Mouse (Mus musculus): ENCODE data around the gene Ahsa1. TPM values are rescaled to one million over a fixed set of nuclear protein-coding genes. Genes with fewer than 3 reads are reported as not detected.
A peak's percentile ranks its signal among the peaks of the same experiment; 100 is the strongest.
"Not testable (repeated sequence)": the region's sequence is repeated elsewhere in the genome, so short reads cannot be mapped to it uniquely, and the experiment has no call there.

Gene Ahsa1
- total and polyA plus RNA-seq, 3 experiments: 74.5 to 153 (median 138) TPM

- no peak overlapping the region for H3K4me3 ChIP-seq
These were observed 5.7 kb upstream of the Ahsa1 start for GRCm38 (mm10) chr12:87260562-87260961.

GRCm38 (mm10) chr12:87265444-87265843, 835 bp upstream of the Ahsa1 start:
- DNase-seq: no peak
- Histone ChIP-seq H3K27ac (peak overlapping the region; percentile 93), H3K79me2 (replicated peaks; ENCODE audit: control insufficient read depth, insufficient read depth, low read length) (no peaks in the 10 kb centered on the region; the same call in 1 of the 2 replicates), H3K4me1 (ENCODE audit: control insufficient read depth, insufficient read depth, low read length) (peaks cover 2% of the 10 kb centered on the region), H3K36me3 (ENCODE audit: control insufficient read depth, insufficient read depth, low read length) (peaks cover 4% of the 10 kb centered on the region), H3K9ac (ENCODE audit: low read depth, low read length) (peak overlapping the region; percentile 93), H3K4me3 (peak overlapping the region; percentile 74), H3K27me3 (ENCODE audit: control insufficient read depth, insufficient read depth, low read length) (no peaks in the 10 kb centered on the region)
- no peak for TF ChIP-seq CTCF (IDR thresholded peaks at IDR 0.05)
- TF ChIP-seq EP300 (IDR thresholded peaks at IDR 0.05; ENCODE audit: insufficient read depth, low read depth, low read length): no peak
- no peak for TF ChIP-seq POLR2A (IDR thresholded peaks at IDR 0.05; ENCODE audit: insufficient read depth, low read depth, low read length)
- 10% methylated on average over 11 of the region's 11 CpGs for WGBS
- intact Hi-C loops (cut with DNase I): loop anchor here (5.0 kb wide), 1 partner anchor 147 kb away; no protein-coding TSS in a partner anchor

More at GRCm38 (mm10) chr12:87260562-87260961, 5.7 kb upstream of the Ahsa1 start:
- Histone ChIP-seq H3K9ac (ENCODE audit: low read depth, low read length) (no peak overlapping the region), H3K27me3 (ENCODE audit: control insufficient read depth, insufficient read depth, low read length) (no peaks in the 10 kb centered on the region), H3K36me3 (ENCODE audit: control insufficient read depth, insufficient read depth, low read length) (no peaks in the 10 kb centered on the region), H3K79me2 (replicated peaks; ENCODE audit: control insufficient read depth, insufficient read depth, low read length) (no peaks in the 10 kb centered on the region), H3K4me1 (ENCODE audit: control insufficient read depth, insufficient read depth, low read length) (no peaks in the 10 kb centered on the region), H3K27ac (no peak overlapping the region)
- DNase-seq: no peak
- TF ChIP-seq POLR2A (IDR thresholded peaks at IDR 0.05; ENCODE audit: insufficient read depth, low read depth, low read length) (no peak), CTCF (IDR thresholded peaks at IDR 0.05) (no peak), EP300 (IDR thresholded peaks at IDR 0.05; ENCODE audit: insufficient read depth, low read depth, low read length) (no peak)
- WGBS: 96% methylated on average over 8 of the region's 8 CpGs
- intact Hi-C loops (cut with DNase I): no loop called here

GRCm38 (mm10) chr12:87266827-87267603, 736 bp downstream of the Ahsa1 start:
- intact Hi-C loops (cut with DNase I): loop anchor here (1.0 to 5.0 kb wide), 2 partner anchors 120 to 145 kb away; partner anchors contain the start of genes Gstz1 and Pomt2
- no peaks in the 10 kb centered on the region for H3K27me3 ChIP-seq (ENCODE audit: control insufficient read depth, insufficient read depth, low read length)
- no peak for DNase-seq
- peak overlapping the region; percentile 92 for H3K9ac ChIP-seq (ENCODE audit: low read depth, low read length)
- H3K4me1 ChIP-seq (ENCODE audit: control insufficient read depth, insufficient read depth, low read length): peaks cover 2% of the 10 kb centered on the region
- no peaks in the 10 kb centered on the region; the same call in 1 of the 2 replicates for H3K79me2 ChIP-seq (replicated peaks; ENCODE audit: control insufficient read depth, insufficient read depth, low read length)
- peak overlapping the region; percentile 74 for H3K4me3 ChIP-seq
- WGBS: under 1% methylated on average over 31 of the region's 31 CpGs
- TF ChIP-seq EP300 (IDR thresholded peaks at IDR 0.05; ENCODE audit: insufficient read depth, low read depth, low read length) (no peak), CTCF (IDR thresholded peaks at IDR 0.05) (no peak), POLR2A (IDR thresholded peaks at IDR 0.05; ENCODE audit: insufficient read depth, low read depth, low read length) (no peak)
- peaks cover 4% of the 10 kb centered on the region for H3K36me3 ChIP-seq (ENCODE audit: control insufficient read depth, insufficient read depth, low read length)
- peak overlapping the region; percentile 93 for H3K27ac ChIP-seq

- 14% methylated on average over 4 of the region's 4 CpGs for WGBS
- Histone ChIP-seq H3K4me1 (ENCODE audit: control insufficient read depth, insufficient read depth, low read length) (peaks cover 2% of the 10 kb centered on the region), H3K27ac (no peak overlapping the region), H3K4me3 (no peak overlapping the region; the same call in 1 of the 2 replicates), H3K9ac (ENCODE audit: low read depth, low read length) (0 out of 2 replicates have a peak overlapping the region, but pooled peaks have one; percentile 10), H3K79me2 (replicated peaks; ENCODE audit: control insufficient read depth, insufficient read depth, low read length) (no peaks in the 10 kb centered on the region; the same call in 1 of the 2 replicates), H3K36me3 (ENCODE audit: control insufficient read depth, insufficient read depth, low read length) (peaks cover 4% of the 10 kb centered on the region), H3K27me3 (ENCODE audit: control insufficient read depth, insufficient read depth, low read length) (no peaks in the 10 kb centered on the region)
- TF ChIP-seq POLR2A (IDR thresholded peaks at IDR 0.05; ENCODE audit: insufficient read depth, low read depth, low read length) (no peak), CTCF (IDR thresholded peaks at IDR 0.05) (peak; percentile 59)
- no peak for DNase-seq
- intact Hi-C loops (cut with DNase I): loop anchor here (2.0 to 5.0 kb wide), 2 partner anchors 65 to 145 kb away; no protein-coding TSS in a partner anchor
These were observed 1.4 kb downstream of the Ahsa1 start for GRCm38 (mm10) chr12:87267682-87268081.

- Histone ChIP-seq H3K36me3 (ENCODE audit: control insufficient read depth, insufficient read depth, low read length) (no peaks in the 10 kb centered on the region), H3K27ac (no peak overlapping the region), H3K9ac (ENCODE audit: low read depth, low read length) (no peak overlapping the region), H3K4me3 (no peak overlapping the region), H3K4me1 (ENCODE audit: control insufficient read depth, insufficient read depth, low read length) (peaks cover 2% of the 10 kb centered on the region; the same call in 1 of the 2 replicates), H3K79me2 (replicated peaks; ENCODE audit: control insufficient read depth, insufficient read depth, low read length) (no peaks in the 10 kb centered on the region), H3K27me3 (ENCODE audit: control insufficient read depth, insufficient read depth, low read length) (no peaks in the 10 kb centered on the region)
- TF ChIP-seq EP300 (IDR thresholded peaks at IDR 0.05; ENCODE audit: insufficient read depth, low read depth, low read length) (no peak), CTCF (IDR thresholded peaks at IDR 0.05) (no peak), POLR2A (IDR thresholded peaks at IDR 0.05; ENCODE audit: insufficient read depth, low read depth, low read length) (no peak)
- WGBS: 84% methylated on average over 9 of the region's 9 CpGs
- no peak for DNase-seq
- intact Hi-C loops (cut with DNase I): loop anchor here (5.0 kb wide), 1 partner anchor 143 kb away; no protein-coding TSS in a partner anchor
These were observed 8.9 kb downstream of the Ahsa1 start for GRCm38 (mm10) chr12:87274853-87275831.

GRCm38 (mm10) chr12:87277251-87277650, 11.0 kb downstream of the Ahsa1 start:
- H3K36me3 ChIP-seq (ENCODE audit: control insufficient read depth, insufficient read depth, low read length); H3K27me3 ChIP-seq (ENCODE audit: control insufficient read depth, insufficient read depth, low read length); intact Hi-C loops (cut with DNase I); H3K79me2 ChIP-seq (replicated peaks; ENCODE audit: control insufficient read depth, insufficient read depth, low read length); H3K9ac ChIP-seq (ENCODE audit: low read depth, low read length); DNase-seq; H3K27ac ChIP-seq; H3K4me3 ChIP-seq; H3K4me1 ChIP-seq (ENCODE audit: control insufficient read depth, insufficient read depth, low read length): not testable (repeated sequence)
- 82% methylated on average over 4 of the region's 4 CpGs for WGBS

All from heart, adult 2 months (tissue).